Mouse (Mus musculus) intestine, embryonic 14.5 days (tissue): ENCODE measurements at regions not wholly inside any gene's neighbourhood (a gene's known extent, or its start where the extent isn't known, plus 50 kb on each side); places are given as distances from the start of the nearest gene placed in this dataset.

Source experiments
- ATAC-seq: fragments of 200-750 bp; cut with Nextera tagmentation; replicated peaks from 2 replicates; pipeline ENCODE4 v1.8.0; 2017; ENCODE audit warnings: low read depth, moderate number of reproducible peaks, moderate TSS enrichment, moderate library complexity; ENCODE audit not compliant: low FRiP score, low TSS enrichment
- DNase-seq: peaks from one replicate; pipeline ENCODE4 v3.0.0-alpha.2; 2018; ENCODE audit warnings: low spot score
- H3K27ac ChIP-seq: fragments of 300-500 bp; sonication (generic); 2 replicates; pipeline ENCODE4 v1.5.1; 2014; ENCODE audit warnings: low read depth, mild to moderate bottlenecking, control low read depth
- H3K27me3 ChIP-seq: fragments of 300-500 bp; sonication (generic); replicated peaks from 2 replicates; pipeline ENCODE4 v1.6.1; 2014; ENCODE audit warnings: low read length, control low read depth; ENCODE audit not compliant: control insufficient read depth, insufficient read depth
- H3K36me3 ChIP-seq: fragments of 300-500 bp; sonication (generic); 2 replicates; pipeline ENCODE4 v1.6.1; 2014; ENCODE audit warnings: low read length, control low read depth; ENCODE audit not compliant: control insufficient read depth, insufficient read depth
- H3K4me1 ChIP-seq: fragments of 300-500 bp; sonication (generic); replicated peaks from 2 replicates; pipeline ENCODE4 v1.6.1; 2014; ENCODE audit warnings: low read length, control low read depth, mixed read lengths; ENCODE audit not compliant: control insufficient read depth, insufficient read depth
- H3K4me2 ChIP-seq: fragments of 300-500 bp; sonication (generic); 2 replicates; pipeline ENCODE4 v1.6.1; 2014; ENCODE audit warnings: low read length
- H3K4me3 ChIP-seq: fragments of 300-500 bp; sonication (generic); 2 replicates; pipeline ENCODE4 v1.5.1; 2014; ENCODE audit warnings: low read depth, low read length, control low read depth, mixed read lengths
- H3K9ac ChIP-seq: fragments of 300-500 bp; sonication (generic); 2 replicates; pipeline ENCODE4 v1.6.1; 2014; ENCODE audit warnings: mild to moderate bottlenecking, low read length
- H3K9me3 ChIP-seq: fragments of 300-500 bp; sonication (generic); 2 replicates; pipeline ENCODE4 v1.6.1; 2016; ENCODE audit warnings: low read length, control low read depth; ENCODE audit not compliant: control insufficient read depth
- WGBS: fragments of 180-500 bp; shearing (Covaris S2); extraction: QIAGEN DNeasy Blood & Tissue Kit; methylation state at CpG from one replicate; pipeline ENCODE4 v1.1.7; 2014; 5-methylcytosine and 5-hydroxymethylcytosine counted together

- no peak overlapping the region for H3K27ac ChIP-seq
- no peaks in the 10 kb centered on the region for H3K36me3 ChIP-seq
- H3K4me3 ChIP-seq: no peak overlapping the region
- no peaks in the 10 kb centered on the region for H3K27me3 ChIP-seq
- no peaks in the 10 kb centered on the region for H3K9me3 ChIP-seq
- ATAC-seq (no peak), DNase-seq (no peak)
- no peaks in the 10 kb centered on the region for H3K4me1 ChIP-seq
- WGBS: 70% methylated on average over 6 of the region's 6 CpGs
- no peak overlapping the region for H3K9ac ChIP-seq
- no peak overlapping the region for H3K4me2 ChIP-seq
Observed at GRCm38 (mm10) chr2:138792711-138793450, 536.5 kb downstream of the Btbd3 start.

- no peak for DNase-seq
- H3K4me3 ChIP-seq: no peak overlapping the region
- no peak for ATAC-seq
Observed at GRCm38 (mm10) chr2:138806196-138806595, 549.8 kb downstream of the Btbd3 start.

GRCm38 (mm10) chr2:138809767-138810166 is 553.4 kb downstream of the Btbd3 start:
- ATAC-seq (no peak), DNase-seq (no peak)
- no peak overlapping the region for H3K4me3 ChIP-seq
- H3K27me3 ChIP-seq: no peaks in the 10 kb centered on the region
- no peak overlapping the region for H3K4me2 ChIP-seq
- H3K4me1 ChIP-seq: no peaks in the 10 kb centered on the region
- H3K27ac ChIP-seq: no peak overlapping the region
- H3K9me3 ChIP-seq: no peaks in the 10 kb centered on the region
- no peaks in the 10 kb centered on the region for H3K36me3 ChIP-seq
- H3K9ac ChIP-seq: no peak overlapping the region
- WGBS: 80% methylated on average over 2 of the region's 2 CpGs

More at GRCm38 (mm10) chr2:138806196-138806595, 549.8 kb downstream of the Btbd3 start:
- WGBS: 74% methylated on average over 3 of the region's 3 CpGs
- no peak overlapping the region for H3K9ac ChIP-seq
- no peak overlapping the region for H3K4me2 ChIP-seq
- no peaks in the 10 kb centered on the region for H3K36me3 ChIP-seq
- H3K27me3 ChIP-seq: no peaks in the 10 kb centered on the region
- no peaks in the 10 kb centered on the region for H3K9me3 ChIP-seq
- no peaks in the 10 kb centered on the region for H3K4me1 ChIP-seq
- no peak overlapping the region for H3K27ac ChIP-seq

GRCm38 (mm10) chr2:138820489-138820888 is 564.1 kb downstream of the Btbd3 start:
- no peak overlapping the region for H3K27ac ChIP-seq
- H3K4me1 ChIP-seq: no peaks in the 10 kb centered on the region
- DNase-seq (no peak), ATAC-seq (no peak)
- no peak overlapping the region for H3K4me2 ChIP-seq
- no peak overlapping the region for H3K9ac ChIP-seq
- H3K27me3 ChIP-seq: no peaks in the 10 kb centered on the region
- no peak overlapping the region for H3K4me3 ChIP-seq
- no peaks in the 10 kb centered on the region for H3K9me3 ChIP-seq
- 90% methylated on average over 4 of the region's 4 CpGs for WGBS
- no peaks in the 10 kb centered on the region for H3K36me3 ChIP-seq

GRCm38 (mm10) chr2:138824873-138825272 is 568.5 kb downstream of the Btbd3 start:
- Histone ChIP-seq H3K4me1 (no peaks in the 10 kb centered on the region), H3K27me3 (no peaks in the 10 kb centered on the region), H3K9me3 (no peaks in the 10 kb centered on the region), H3K36me3 (no peaks in the 10 kb centered on the region), H3K9ac (no peak overlapping the region), H3K4me3 (no peak overlapping the region), H3K4me2 (no peak overlapping the region), H3K27ac (no peak overlapping the region)
- no peak for DNase-seq
- 74% methylated on average over 4 of the region's 4 CpGs for WGBS
- no peak for ATAC-seq

GRCm38 (mm10) chr2:138827813-138828570 is 571.6 kb downstream of the Btbd3 start:
- H3K4me1 ChIP-seq: no peaks in the 10 kb centered on the region
- H3K4me3 ChIP-seq: no peak overlapping the region
- no peak overlapping the region for H3K27ac ChIP-seq
- DNase-seq (no peak), ATAC-seq (no peak)
- H3K9ac ChIP-seq: no peak overlapping the region
- H3K9me3 ChIP-seq: no peaks in the 10 kb centered on the region
- H3K4me2 ChIP-seq: no peak overlapping the region
- WGBS: 64% methylated on average over 2 of the region's 2 CpGs
- H3K36me3 ChIP-seq: no peaks in the 10 kb centered on the region
- no peaks in the 10 kb centered on the region for H3K27me3 ChIP-seq

- WGBS: 56% methylated on average over 3 of the region's 3 CpGs
- no peaks in the 10 kb centered on the region for H3K36me3 ChIP-seq
- no peaks in the 10 kb centered on the region for H3K9me3 ChIP-seq
Observed at GRCm38 (mm10) chr2:138838846-138839245, 582.5 kb downstream of the Btbd3 start.

GRCm38 (mm10) chr2:138859121-138859520 is 602.8 kb downstream of the Btbd3 start:
- Histone ChIP-seq H3K4me1 (no peaks in the 10 kb centered on the region), H3K27me3 (no peaks in the 10 kb centered on the region), H3K36me3 (no peaks in the 10 kb centered on the region), H3K4me2 (no peak overlapping the region), H3K4me3 (no peak overlapping the region), H3K27ac (no peak overlapping the region), H3K9ac (no peak overlapping the region), H3K9me3 (no peaks in the 10 kb centered on the region)
- no peak for ATAC-seq
- DNase-seq: no peak

More at GRCm38 (mm10) chr2:138838846-138839245, 582.5 kb downstream of the Btbd3 start:
- DNase-seq: no peak
- Histone ChIP-seq H3K27ac (no peak overlapping the region), H3K27me3 (no peaks in the 10 kb centered on the region), H3K4me1 (no peaks in the 10 kb centered on the region), H3K4me3 (no peak overlapping the region), H3K9ac (no peak overlapping the region), H3K4me2 (no peak overlapping the region)
- no peak for ATAC-seq
